Mouse (Mus musculus): ENCODE measurements around the gene Macrod2.

GRCm38 (mm10) chr2:141983664-141984395 lies 1588.7 kb downstream of the Macrod2 start:
- TF ChIP-seq CTCF (IDR thresholded peaks at IDR 0.05; ENCODE audit: low read depth) (no peak), EP300 (IDR thresholded peaks at IDR 0.05; ENCODE audit: low read depth) (no peak)
